Mouse (Mus musculus): Measurements from ENCODE around the gene Cdh18. TPM values are rescaled to one million over a fixed set of nuclear protein-coding genes. Genes with fewer than 3 reads are reported as not detected.
"Not testable (repeated sequence)": the region's sequence is repeated elsewhere in the genome, so short reads cannot be mapped to it uniquely, and the experiment has no call there.

The Cdh18 gene
- polyA plus RNA-seq, 1 experiment from 2014 or later: 0.52 TPM

GRCm38 (mm10) chr15:23305018-23305417 is 756.2 kb downstream of the Cdh18 start:
- H3K4me1 ChIP-seq: no peaks in the 10 kb centered on the region
- no peaks in the 10 kb centered on the region for H3K9me3 ChIP-seq (replicated peaks)
- no peak overlapping the region for H3K27ac ChIP-seq
- WGBS: 29% methylated on average over 1 of the region's 1 CpGs
- ATAC-seq (replicated peaks; ENCODE audit: low FRiP score): peak; percentile 75
- H3K36me3 ChIP-seq: no peaks in the 10 kb centered on the region
- H3K4me3 ChIP-seq (replicated peaks): no peak overlapping the region
- H3K4me2 ChIP-seq: no peak overlapping the region
- H3K27me3 ChIP-seq: no peaks in the 10 kb centered on the region
- no peak overlapping the region for H3K9ac ChIP-seq

- Histone ChIP-seq H3K4me1 (no peaks in the 10 kb centered on the region), H3K27me3 (no peaks in the 10 kb centered on the region), H3K9me3 (replicated peaks) (no peaks in the 10 kb centered on the region), H3K9ac (no peak overlapping the region), H3K27ac (no peak overlapping the region), H3K4me2 (no peak overlapping the region), H3K36me3 (no peaks in the 10 kb centered on the region), H3K4me3 (replicated peaks) (no peak overlapping the region)
- WGBS: 87% methylated on average over 3 of the region's 3 CpGs
- no peak for ATAC-seq (replicated peaks; ENCODE audit: low FRiP score)
Measured at GRCm38 (mm10) chr15:23316766-23317165, 767.9 kb downstream of the Cdh18 start.

GRCm38 (mm10) chr15:23317409-23317808 is 768.6 kb downstream of the Cdh18 start:
- Histone ChIP-seq H3K4me1 (no peaks in the 10 kb centered on the region), H3K4me3 (replicated peaks) (no peak overlapping the region), H3K4me2 (no peak overlapping the region), H3K27ac (no peak overlapping the region), H3K27me3 (no peaks in the 10 kb centered on the region), H3K36me3 (no peaks in the 10 kb centered on the region), H3K9ac (no peak overlapping the region), H3K9me3 (replicated peaks) (no peaks in the 10 kb centered on the region)
- ATAC-seq (replicated peaks; ENCODE audit: low FRiP score): no peak

GRCm38 (mm10) chr15:23340338-23340737 is 791.5 kb downstream of the Cdh18 start:
- WGBS: no CpG with 5 or more reads among the region's 4 CpGs
- not testable (repeated sequence) for H3K9me3 ChIP-seq (replicated peaks); H3K27me3 ChIP-seq; H3K36me3 ChIP-seq; H3K27ac ChIP-seq; H3K4me2 ChIP-seq; H3K4me3 ChIP-seq (replicated peaks); H3K9ac ChIP-seq; H3K4me1 ChIP-seq; ATAC-seq (replicated peaks; ENCODE audit: low FRiP score)

- Histone ChIP-seq H3K4me2 (no peak overlapping the region), H3K27ac (no peak overlapping the region), H3K9me3 (replicated peaks) (no peaks in the 10 kb centered on the region), H3K27me3 (no peaks in the 10 kb centered on the region), H3K36me3 (no peaks in the 10 kb centered on the region), H3K9ac (no peak overlapping the region), H3K4me1 (no peaks in the 10 kb centered on the region), H3K4me3 (replicated peaks) (no peak overlapping the region)
- WGBS: 90% methylated on average over 2 of the region's 2 CpGs
- no peak for ATAC-seq (replicated peaks; ENCODE audit: low FRiP score)
Measured at GRCm38 (mm10) chr15:23351078-23351477, 802.3 kb downstream of the Cdh18 start.

GRCm38 (mm10) chr15:23366325-23366724 is 817.5 kb downstream of the Cdh18 start:
- Histone ChIP-seq H3K4me2 (no peak overlapping the region), H3K27me3 (no peaks in the 10 kb centered on the region), H3K9ac (no peak overlapping the region), H3K4me1 (no peaks in the 10 kb centered on the region), H3K27ac (no peak overlapping the region), H3K36me3 (no peaks in the 10 kb centered on the region), H3K9me3 (replicated peaks) (no peaks in the 10 kb centered on the region), H3K4me3 (replicated peaks) (no peak overlapping the region)
- WGBS: 98% methylated on average over 3 of the region's 3 CpGs
- ATAC-seq (replicated peaks; ENCODE audit: low FRiP score): no peak

- ATAC-seq (replicated peaks; ENCODE audit: low FRiP score): no peak
- Histone ChIP-seq H3K4me3 (replicated peaks) (no peak overlapping the region), H3K9ac (no peak overlapping the region), H3K36me3 (no peaks in the 10 kb centered on the region), H3K4me2 (no peak overlapping the region), H3K27me3 (no peaks in the 10 kb centered on the region), H3K27ac (no peak overlapping the region), H3K4me1 (no peaks in the 10 kb centered on the region), H3K9me3 (replicated peaks) (no peaks in the 10 kb centered on the region)
- WGBS: 67% methylated on average over 1 of the region's 1 CpGs
Measured at GRCm38 (mm10) chr15:23367712-23368111, 818.9 kb downstream of the Cdh18 start.

GRCm38 (mm10) chr15:23378016-23378750 is 829.4 kb downstream of the Cdh18 start:
- Histone ChIP-seq H3K4me2 (no peak overlapping the region), H3K9ac (no peak overlapping the region), H3K4me3 (replicated peaks) (no peak overlapping the region), H3K36me3 (no peaks in the 10 kb centered on the region), H3K27ac (no peak overlapping the region), H3K27me3 (no peaks in the 10 kb centered on the region), H3K4me1 (no peaks in the 10 kb centered on the region), H3K9me3 (replicated peaks) (no peaks in the 10 kb centered on the region)
- no peak for ATAC-seq (replicated peaks; ENCODE audit: low FRiP score)
- WGBS: 93% methylated on average over 2 of the region's 2 CpGs

- ATAC-seq (replicated peaks; ENCODE audit: low FRiP score): peak; percentile 62; the same call in 1 of the 2 replicates
Measured at GRCm38 (mm10) chr15:23385816-23386215, 837.0 kb downstream of the Cdh18 start.

GRCm38 (mm10) chr15:23396646-23397045 is 847.8 kb downstream of the Cdh18 start:
- Histone ChIP-seq H3K36me3 (no peaks in the 10 kb centered on the region), H3K27ac (no peak overlapping the region), H3K27me3 (no peaks in the 10 kb centered on the region), H3K4me3 (replicated peaks) (no peak overlapping the region), H3K4me2 (no peak overlapping the region), H3K9me3 (replicated peaks) (no peaks in the 10 kb centered on the region), H3K4me1 (no peaks in the 10 kb centered on the region), H3K9ac (no peak overlapping the region)
- ATAC-seq (replicated peaks; ENCODE audit: low FRiP score): no peak

More at GRCm38 (mm10) chr15:23385816-23386215, 837.0 kb downstream of the Cdh18 start:
- H3K4me1 ChIP-seq: no peaks in the 10 kb centered on the region
- H3K9ac ChIP-seq: no peak overlapping the region
- no peak overlapping the region for H3K27ac ChIP-seq
- no peaks in the 10 kb centered on the region for H3K9me3 ChIP-seq (replicated peaks)
- H3K27me3 ChIP-seq: no peaks in the 10 kb centered on the region
- no peak overlapping the region for H3K4me2 ChIP-seq
- 32% methylated on average over 4 of the region's 4 CpGs for WGBS
- H3K36me3 ChIP-seq: no peaks in the 10 kb centered on the region
- no peak overlapping the region for H3K4me3 ChIP-seq (replicated peaks)

GRCm38 (mm10) chr15:23403792-23404191 is 855.0 kb downstream of the Cdh18 start:
- Histone ChIP-seq H3K4me1 (no peaks in the 10 kb centered on the region), H3K9me3 (replicated peaks) (no peaks in the 10 kb centered on the region), H3K36me3 (no peaks in the 10 kb centered on the region), H3K4me2 (no peak overlapping the region), H3K27me3 (no peaks in the 10 kb centered on the region), H3K9ac (no peak overlapping the region), H3K27ac (no peak overlapping the region), H3K4me3 (replicated peaks) (no peak overlapping the region)
- no peak for ATAC-seq (replicated peaks; ENCODE audit: low FRiP score)
- WGBS: 90% methylated on average over 2 of the region's 2 CpGs

GRCm38 (mm10) chr15:23408256-23408655 is 859.4 kb downstream of the Cdh18 start:
- Histone ChIP-seq H3K9me3 (replicated peaks) (no peaks in the 10 kb centered on the region), H3K4me1 (no peaks in the 10 kb centered on the region), H3K36me3 (no peaks in the 10 kb centered on the region), H3K4me3 (replicated peaks) (no peak overlapping the region), H3K4me2 (no peak overlapping the region), H3K27me3 (no peaks in the 10 kb centered on the region), H3K9ac (no peak overlapping the region), H3K27ac (no peak overlapping the region)
- no peak for ATAC-seq (replicated peaks; ENCODE audit: low FRiP score)
- WGBS: 98% methylated on average over 1 of the region's 1 CpGs
